Mouse (Mus musculus): ENCODE measurements at regions not wholly inside any gene's neighbourhood (a gene's known extent, or its start where the extent isn't known, plus 50 kb on each side); places are given as distances from the start of the nearest gene placed in this dataset.

GRCm38 (mm10) chr9:41498326-41498725 lies 336.8 kb upstream of the Ubash3b start:
- DNase-seq (ENCODE audit: low spot score in 2 of 2), result no peak

- no peak for DNase-seq (ENCODE audit: low spot score in 2 of 2)
Observed at GRCm38 (mm10) chr9:41490112-41490511, 328.6 kb upstream of the Ubash3b start.

- no peak for DNase-seq (ENCODE audit: low spot score in 2 of 2)
Observed at GRCm38 (mm10) chr9:41488046-41488445, 326.5 kb upstream of the Ubash3b start.

- DNase-seq (ENCODE audit: low spot score in 2 of 2), result no peak
Observed at GRCm38 (mm10) chr9:41483218-41483617, 321.7 kb upstream of the Ubash3b start.

- no peak for DNase-seq (ENCODE audit: low spot score in 2 of 2)
Observed at GRCm38 (mm10) chr9:41481611-41482266, 320.2 kb upstream of the Ubash3b start.

- no peak for DNase-seq (ENCODE audit: low spot score in 2 of 2)
Observed at GRCm38 (mm10) chr9:41479854-41480749, 318.6 kb upstream of the Ubash3b start.

GRCm38 (mm10) chr9:41479085-41479484 lies 317.6 kb upstream of the Ubash3b start:
- DNase-seq (ENCODE audit: low spot score in 2 of 2), result no peak

GRCm38 (mm10) chr9:41478106-41478848 lies 316.8 kb upstream of the Ubash3b start:
- DNase-seq (ENCODE audit: low spot score in 2 of 2), result no peak

- no peak for DNase-seq (ENCODE audit: low spot score in 2 of 2)
Observed at GRCm38 (mm10) chr9:41475326-41475725, 313.8 kb upstream of the Ubash3b start.

- no peak for DNase-seq (ENCODE audit: low spot score in 2 of 2)
Observed at GRCm38 (mm10) chr9:41474945-41475297, 313.4 kb upstream of the Ubash3b start.

- DNase-seq (ENCODE audit: low spot score in 2 of 2), result peak; percentile 6 to 28
Observed at GRCm38 (mm10) chr9:41474244-41474944, 312.9 kb upstream of the Ubash3b start.

- DNase-seq (ENCODE audit: low spot score in 2 of 2), result no peak
Observed at GRCm38 (mm10) chr9:41473506-41473905, 312.0 kb upstream of the Ubash3b start.

GRCm38 (mm10) chr9:41471345-41471744 lies 309.8 kb upstream of the Ubash3b start:
- no peak for DNase-seq (ENCODE audit: low spot score in 2 of 2)

- no peak for DNase-seq (ENCODE audit: low spot score in 2 of 2)
Observed at GRCm38 (mm10) chr9:41470010-41470409, 308.5 kb upstream of the Ubash3b start.

- DNase-seq (ENCODE audit: low spot score in 2 of 2), result no peak
Observed at GRCm38 (mm10) chr9:41469414-41469813, 307.9 kb upstream of the Ubash3b start.

- DNase-seq (ENCODE audit: low spot score in 2 of 2), result no peak
Observed at GRCm38 (mm10) chr9:41464057-41464685, 302.7 kb upstream of the Ubash3b start.

GRCm38 (mm10) chr9:41461742-41462141 lies 300.2 kb upstream of the Ubash3b start:
- peak; percentile 33 to 60 for DNase-seq (ENCODE audit: low spot score in 2 of 2)

GRCm38 (mm10) chr9:41460709-41461108 lies 299.2 kb upstream of the Ubash3b start:
- DNase-seq (ENCODE audit: low spot score in 2 of 2), result no peak

- no peak for DNase-seq (ENCODE audit: low spot score in 2 of 2)
Observed at GRCm38 (mm10) chr9:41457003-41457402, 295.5 kb upstream of the Ubash3b start.

GRCm38 (mm10) chr9:41451738-41452137 lies 290.2 kb upstream of the Ubash3b start:
- DNase-seq (ENCODE audit: low spot score in 2 of 2), result no peak

- no peak for DNase-seq (ENCODE audit: low spot score in 2 of 2)
Observed at GRCm38 (mm10) chr9:41449233-41449632, 287.7 kb upstream of the Ubash3b start.
